Mouse (Mus musculus): ENCODE measurements around the gene Ces4a. TPM values are rescaled to one million over a fixed set of nuclear protein-coding genes. Genes with fewer than 3 reads are reported as not detected.

The Ces4a gene
- polyA plus RNA-seq, 1 experiment from 2014 or later: not detected

- Histone ChIP-seq H3K27ac (ENCODE audit: low read length) (no peak overlapping the region), H3K4me2 (ENCODE audit: low read depth, low read length) (no peak overlapping the region), H3K4me1 (ENCODE audit: control insufficient read depth, insufficient read depth, low read length) (no peaks in the 10 kb centered on the region), H3K9me3 (replicated peaks; ENCODE audit: control insufficient read depth, low read length) (no peaks in the 10 kb centered on the region), H3K36me3 (ENCODE audit: control insufficient read depth, insufficient read depth) (no peaks in the 10 kb centered on the region), H3K27me3 (ENCODE audit: control insufficient read depth, insufficient read depth, low read length) (no peaks in the 10 kb centered on the region), H3K9ac (ENCODE audit: low read length) (no peak overlapping the region), H3K4me3 (ENCODE audit: low read length) (no peak overlapping the region)
- 21% methylated on average over 4 of the region's 4 CpGs for WGBS
- ATAC-seq (replicated peaks; ENCODE audit: extremely low read depth, insufficient read depth, low FRiP score): no peak
Measured at GRCm38 (mm10) chr8:105138423-105138822, 6.8 kb downstream of the Ces4a start.

- no peak overlapping the region for H3K4me3 ChIP-seq (ENCODE audit: low read length)
- H3K9ac ChIP-seq (ENCODE audit: low read length): no peak overlapping the region
- peak overlapping the region; percentile 10; the same call in 1 of the 2 replicates for H3K4me2 ChIP-seq (ENCODE audit: low read depth, low read length)
- H3K9me3 ChIP-seq (replicated peaks; ENCODE audit: control insufficient read depth, low read length): no peaks in the 10 kb centered on the region
- ATAC-seq (replicated peaks; ENCODE audit: extremely low read depth, insufficient read depth, low FRiP score): no peak
- WGBS: 28% methylated on average over 19 of the region's 19 CpGs
- no peaks in the 10 kb centered on the region for H3K4me1 ChIP-seq (ENCODE audit: control insufficient read depth, insufficient read depth, low read length)
- H3K27ac ChIP-seq (ENCODE audit: low read length): no peak overlapping the region
- no peaks in the 10 kb centered on the region for H3K36me3 ChIP-seq (ENCODE audit: control insufficient read depth, insufficient read depth)
- H3K27me3 ChIP-seq (ENCODE audit: control insufficient read depth, insufficient read depth, low read length): no peaks in the 10 kb centered on the region
Measured at GRCm38 (mm10) chr8:105142395-105142794, 10.8 kb downstream of the Ces4a start.

GRCm38 (mm10) chr8:105151654-105152053 is 20.1 kb downstream of the Ces4a start:
- Histone ChIP-seq H3K9ac (ENCODE audit: low read length) (no peak overlapping the region), H3K9me3 (replicated peaks; ENCODE audit: control insufficient read depth, low read length) (no peaks in the 10 kb centered on the region), H3K4me2 (ENCODE audit: low read depth, low read length) (no peak overlapping the region), H3K36me3 (ENCODE audit: control insufficient read depth, insufficient read depth) (no peaks in the 10 kb centered on the region), H3K27me3 (ENCODE audit: control insufficient read depth, insufficient read depth, low read length) (no peaks in the 10 kb centered on the region; the same call in 1 of the 2 replicates), H3K4me1 (ENCODE audit: control insufficient read depth, insufficient read depth, low read length) (peaks cover 9% of the 10 kb centered on the region), H3K4me3 (ENCODE audit: low read length) (no peak overlapping the region), H3K27ac (ENCODE audit: low read length) (no peak overlapping the region)
- WGBS: 70% methylated on average over 4 of the region's 4 CpGs
- ATAC-seq (replicated peaks; ENCODE audit: extremely low read depth, insufficient read depth, low FRiP score): no peak

- Histone ChIP-seq H3K4me1 (ENCODE audit: control insufficient read depth, insufficient read depth, low read length) (peaks cover 9% of the 10 kb centered on the region), H3K4me3 (ENCODE audit: low read length) (peak overlapping the region; percentile 52), H3K9ac (ENCODE audit: low read length) (peak overlapping the region; percentile 64), H3K9me3 (replicated peaks; ENCODE audit: control insufficient read depth, low read length) (no peaks in the 10 kb centered on the region), H3K36me3 (ENCODE audit: control insufficient read depth, insufficient read depth) (no peaks in the 10 kb centered on the region), H3K27ac (ENCODE audit: low read length) (no peak overlapping the region), H3K4me2 (ENCODE audit: low read depth, low read length) (peak overlapping the region; percentile 84), H3K27me3 (ENCODE audit: control insufficient read depth, insufficient read depth, low read length) (no peaks in the 10 kb centered on the region; the same call in 1 of the 2 replicates)
- peak; percentile 81 for ATAC-seq (replicated peaks; ENCODE audit: extremely low read depth, insufficient read depth, low FRiP score)
- 6% methylated on average over 27 of the region's 27 CpGs for whole genome bisulfite sequencing
Measured at GRCm38 (mm10) chr8:105152623-105153398, 21.2 kb downstream of the Ces4a start.

GRCm38 (mm10) chr8:105154316-105154715 is 22.7 kb downstream of the Ces4a start:
- H3K27ac ChIP-seq (ENCODE audit: low read length): no peak overlapping the region
- peaks cover 9% of the 10 kb centered on the region for H3K4me1 ChIP-seq (ENCODE audit: control insufficient read depth, insufficient read depth, low read length)
- H3K9ac ChIP-seq (ENCODE audit: low read length): no peak overlapping the region
- H3K9me3 ChIP-seq (replicated peaks; ENCODE audit: control insufficient read depth, low read length): no peaks in the 10 kb centered on the region
- WGBS: 85% methylated on average over 5 of the region's 5 CpGs
- H3K36me3 ChIP-seq (ENCODE audit: control insufficient read depth, insufficient read depth): no peaks in the 10 kb centered on the region
- H3K4me2 ChIP-seq (ENCODE audit: low read depth, low read length): no peak overlapping the region
- ATAC-seq (replicated peaks; ENCODE audit: extremely low read depth, insufficient read depth, low FRiP score): no peak
- H3K4me3 ChIP-seq (ENCODE audit: low read length): no peak overlapping the region
- H3K27me3 ChIP-seq (ENCODE audit: control insufficient read depth, insufficient read depth, low read length): no peaks in the 10 kb centered on the region; the same call in 1 of the 2 replicates

- Histone ChIP-seq H3K4me3 (ENCODE audit: low read length) (no peak overlapping the region), H3K9me3 (replicated peaks; ENCODE audit: control insufficient read depth, low read length) (no peaks in the 10 kb centered on the region), H3K27ac (ENCODE audit: low read length) (no peak overlapping the region), H3K36me3 (ENCODE audit: control insufficient read depth, insufficient read depth) (no peaks in the 10 kb centered on the region), H3K9ac (ENCODE audit: low read length) (no peak overlapping the region), H3K4me1 (ENCODE audit: control insufficient read depth, insufficient read depth, low read length) (peaks cover 9% of the 10 kb centered on the region), H3K4me2 (ENCODE audit: low read depth, low read length) (no peak overlapping the region), H3K27me3 (ENCODE audit: control insufficient read depth, insufficient read depth, low read length) (no peaks in the 10 kb centered on the region; the same call in 1 of the 2 replicates)
- ATAC-seq (replicated peaks; ENCODE audit: extremely low read depth, insufficient read depth, low FRiP score): no peak
- WGBS: 85% methylated on average over 6 of the region's 6 CpGs
Measured at GRCm38 (mm10) chr8:105155091-105155745, 23.6 kb downstream of the Ces4a start.

- Histone ChIP-seq H3K9me3 (replicated peaks; ENCODE audit: control insufficient read depth, low read length) (no peaks in the 10 kb centered on the region), H3K27me3 (ENCODE audit: control insufficient read depth, insufficient read depth, low read length) (no peaks in the 10 kb centered on the region; the same call in 1 of the 2 replicates), H3K27ac (ENCODE audit: low read length) (no peak overlapping the region), H3K36me3 (ENCODE audit: control insufficient read depth, insufficient read depth) (no peaks in the 10 kb centered on the region), H3K4me3 (ENCODE audit: low read length) (no peak overlapping the region), H3K4me1 (ENCODE audit: control insufficient read depth, insufficient read depth, low read length) (peaks cover 15% of the 10 kb centered on the region), H3K9ac (ENCODE audit: low read length) (no peak overlapping the region), H3K4me2 (ENCODE audit: low read depth, low read length) (no peak overlapping the region)
- WGBS: 49% methylated on average over 10 of the region's 10 CpGs
- no peak for ATAC-seq (replicated peaks; ENCODE audit: extremely low read depth, insufficient read depth, low FRiP score)
Measured at GRCm38 (mm10) chr8:105157555-105157954, 26.0 kb downstream of the Ces4a start.

- no peak overlapping the region for H3K4me3 ChIP-seq (ENCODE audit: low read length)
- no peak for ATAC-seq (replicated peaks; ENCODE audit: extremely low read depth, insufficient read depth, low FRiP score)
- no peaks in the 10 kb centered on the region for H3K36me3 ChIP-seq (ENCODE audit: control insufficient read depth, insufficient read depth)
- H3K4me1 ChIP-seq (ENCODE audit: control insufficient read depth, insufficient read depth, low read length): peaks cover 10% of the 10 kb centered on the region
- 62% methylated on average over 3 of the region's 3 CpGs for WGBS
- no peak overlapping the region for H3K27ac ChIP-seq (ENCODE audit: low read length)
- H3K4me2 ChIP-seq (ENCODE audit: low read depth, low read length): no peak overlapping the region
- no peaks in the 10 kb centered on the region for H3K27me3 ChIP-seq (ENCODE audit: control insufficient read depth, insufficient read depth, low read length)
- H3K9ac ChIP-seq (ENCODE audit: low read length): no peak overlapping the region
- H3K9me3 ChIP-seq (replicated peaks; ENCODE audit: control insufficient read depth, low read length): no peaks in the 10 kb centered on the region
Measured at GRCm38 (mm10) chr8:105158084-105158483, 26.5 kb downstream of the Ces4a start.

- Histone ChIP-seq H3K36me3 (ENCODE audit: control insufficient read depth, insufficient read depth) (no peaks in the 10 kb centered on the region), H3K4me2 (ENCODE audit: low read depth, low read length) (no peak overlapping the region), H3K27me3 (ENCODE audit: control insufficient read depth, insufficient read depth, low read length) (no peaks in the 10 kb centered on the region), H3K4me3 (ENCODE audit: low read length) (no peak overlapping the region), H3K9ac (ENCODE audit: low read length) (no peak overlapping the region), H3K9me3 (replicated peaks; ENCODE audit: control insufficient read depth, low read length) (no peaks in the 10 kb centered on the region), H3K27ac (ENCODE audit: low read length) (no peak overlapping the region), H3K4me1 (ENCODE audit: control insufficient read depth, insufficient read depth, low read length) (peaks cover 13% of the 10 kb centered on the region)
- WGBS: 31% methylated on average over 3 of the region's 3 CpGs
- ATAC-seq (replicated peaks; ENCODE audit: extremely low read depth, insufficient read depth, low FRiP score): no peak
Measured at GRCm38 (mm10) chr8:105161121-105161652, 29.6 kb downstream of the Ces4a start.
